Mouse (Mus musculus): ENCODE data around the gene Bcap31.

Bcap31 gene

GRCm38 (mm10) chrX:73676668-73677067 lies 39.3 kb downstream of the Bcap31 start:
- no peak for DNase-seq

- DNase-seq = no peak
These were observed 40.7 kb downstream of the Bcap31 start for GRCm38 (mm10) chrX:73675231-73675630.

- peak; percentile 43 for DNase-seq
These were observed 41.9 kb downstream of the Bcap31 start for GRCm38 (mm10) chrX:73673968-73674661.

GRCm38 (mm10) chrX:73673619-73673967 lies 42.4 kb downstream of the Bcap31 start:
- no peak for DNase-seq

- DNase-seq = peak; percentile 43
These were observed 42.9 kb downstream of the Bcap31 start, which contains the start of gene Slc6a8 for GRCm38 (mm10) chrX:73672879-73673618. Slc6a8 (plus strand) TSS chrX:73673150.

GRCm38 (mm10) chrX:73672031-73672431 lies 43.9 kb downstream of the Bcap31 start:
- peak; percentile 56 for DNase-seq

- no peak for DNase-seq
These were observed 52.8 kb downstream of the Bcap31 start for GRCm38 (mm10) chrX:73663143-73663542.

GRCm38 (mm10) chrX:73660284-73660665 lies 55.7 kb downstream of the Bcap31 start:
- no peak for DNase-seq

- no peak for DNase-seq
These were observed 56.2 kb downstream of the Bcap31 start, which contains the start of gene Pnck for GRCm38 (mm10) chrX:73659575-73660283. Pnck (minus strand) TSS chrX:73660117.

- peak; percentile 39 for DNase-seq
These were observed 56.9 kb downstream of the Bcap31 start for GRCm38 (mm10) chrX:73658936-73659574.

- DNase-seq = no peak
These were observed 57.6 kb downstream of the Bcap31 start for GRCm38 (mm10) chrX:73658391-73658790.

- DNase-seq = no peak
These were observed 60.4 kb downstream of the Bcap31 start for GRCm38 (mm10) chrX:73655529-73655928.

- peak; percentile 57 for DNase-seq
These were observed 61.8 kb downstream of the Bcap31 start for GRCm38 (mm10) chrX:73654177-73654576.

- no peak for DNase-seq
These were observed 62.6 kb downstream of the Bcap31 start for GRCm38 (mm10) chrX:73653392-73653791.

GRCm38 (mm10) chrX:73650869-73651268 lies 65.1 kb downstream of the Bcap31 start:
- no peak for DNase-seq

- no peak for DNase-seq
These were observed 70.9 kb downstream of the Bcap31 start for GRCm38 (mm10) chrX:73645121-73645520.

- DNase-seq = no peak
These were observed 76.0 kb downstream of the Bcap31 start for GRCm38 (mm10) chrX:73639901-73640469.

- no peak for DNase-seq
These were observed 76.7 kb downstream of the Bcap31 start, which contains the start of gene Dusp9 for GRCm38 (mm10) chrX:73639255-73639675. Dusp9 (plus strand) TSS chrX:73639419.

- DNase-seq = no peak
These were observed 78.6 kb downstream of the Bcap31 start for GRCm38 (mm10) chrX:73637415-73637814.
